Mouse (Mus musculus) MEL (cell line): Measurements from ENCODE around the gene Meaf6. TPM values are rescaled to one million over a fixed set of nuclear protein-coding genes. Genes with fewer than 3 reads are reported as not detected.

ENCODE experiments used
- DNase-seq: peaks from one replicate; pipeline ENCODE4 v3.0.0; 2011; ENCODE audit warnings: low read depth, low spot score
- H3K27ac ChIP-seq: 2 replicates; pipeline ENCODE4 v1.5.1; 2012; ENCODE audit warnings: low read depth, mild to moderate bottlenecking, control low read depth, low read length, moderate library complexity; ENCODE audit not compliant: control insufficient read depth
- H3K27me3 ChIP-seq, 2 experiments: fragments of 150-350 bp in 1 of 2; sonication (generic) in 1 of 2; 2 replicates each; pipeline ENCODE4 v1.6.1; 2012; ENCODE audit warnings: low read length in 2 of 2, mild to moderate bottlenecking in 2 of 2, improper control_type of control experiment in 1 of 2, moderate library complexity in 1 of 2; ENCODE audit not compliant: insufficient read depth in 2 of 2, control insufficient read depth in 1 of 2
- H3K36me3 ChIP-seq, 2 experiments: 2 replicates each; pipeline ENCODE4 v1.6.1; 2012 to 2014; ENCODE audit warnings: low read length in 2 of 2, improper control_type of control experiment in 1 of 2, inconsistent platforms in 1 of 2, mild to moderate bottlenecking in 1 of 2; ENCODE audit not compliant: insufficient read depth in 2 of 2, control insufficient read depth in 1 of 2
- H3K4me1 ChIP-seq, 2 experiments: fragments of 150-350 bp in 1 of 2; sonication (generic) in 1 of 2; 2 replicates each; pipeline ENCODE4 v1.6.1; 2012; ENCODE audit warnings: low read length in 2 of 2, improper control_type of control experiment in 1 of 2, mild to moderate bottlenecking in 1 of 2; ENCODE audit not compliant: insufficient read depth in 2 of 2, control insufficient read depth in 1 of 2
- H3K4me3 ChIP-seq, 2 experiments: fragments of 150-350 bp in 1 of 2; sonication (generic) in 1 of 2; 2 replicates each; pipeline ENCODE4 v1.5.1; 2012; ENCODE audit warnings: low read depth in 2 of 2, low read length in 2 of 2, mild to moderate bottlenecking in 2 of 2, moderate library complexity in 2 of 2, control low read depth in 1 of 2, improper control_type of control experiment in 1 of 2; ENCODE audit not compliant: control insufficient read depth in 1 of 2, insufficient read depth in 1 of 2
- H3K79me2 ChIP-seq: 2 replicates; pipeline ENCODE4 v1.6.1; 2012; ENCODE audit warnings: mild to moderate bottlenecking, low read length, moderate library complexity; ENCODE audit not compliant: control insufficient read depth, poor library complexity, insufficient read depth
- H3K9ac ChIP-seq: 2 replicates; pipeline ENCODE4 v1.6.1; 2012; ENCODE audit warnings: low read depth, mild to moderate bottlenecking, control low read depth, low read length, moderate library complexity; ENCODE audit not compliant: control insufficient read depth, poor library complexity, severe bottlenecking
- H3K9me3 ChIP-seq: fragments of 150-350 bp; sonication (generic); replicated peaks from 2 replicates; pipeline ENCODE4 v1.6.1; 2012; ENCODE audit warnings: mild to moderate bottlenecking, low read length, improper control_type of control experiment, moderate library complexity; ENCODE audit not compliant: insufficient read depth
- BHLHE40 ChIP-seq: IDR thresholded peaks from 2 replicates; pipeline ENCODE4 v1.6.1; 2012; ENCODE audit warnings: low read depth, mild to moderate bottlenecking, inconsistent platforms, low read length, improper control_type of control experiment, borderline replicate concordance
- CTCF ChIP-seq, 3 experiments: IDR thresholded peaks in 2 of 3; conservative IDR thresholded peaks in 1 of 3; 2 replicates each; pipeline ENCODE4 v1.5.1; 2011 to 2012; ENCODE audit warnings: low read length in 3 of 3, low read depth in 2 of 3, mild to moderate bottlenecking in 2 of 3, improper control_type of control experiment in 1 of 3, inconsistent platforms in 1 of 3, mixed read lengths in 1 of 3, moderate library complexity in 1 of 3; ENCODE audit not compliant: control insufficient read depth in 1 of 3, insufficient read depth in 1 of 3, poor library complexity in 1 of 3, severe bottlenecking in 1 of 3
- E2F4 ChIP-seq: IDR thresholded peaks from 2 replicates; pipeline ENCODE4 v1.6.1; 2011; ENCODE audit warnings: low read depth, low read length, improper control_type of control experiment, borderline replicate concordance
- GATA1 ChIP-seq: IDR thresholded peaks from 2 replicates; pipeline ENCODE4 v1.6.1; 2011; ENCODE audit warnings: low read depth, low read length, improper control_type of control experiment
- HCFC1 ChIP-seq: IDR thresholded peaks from 2 replicates; pipeline ENCODE4 v1.6.1; 2012; ENCODE audit warnings: low read depth, mild to moderate bottlenecking, inconsistent platforms, low read length, improper control_type of control experiment, moderate library complexity
- MAX ChIP-seq: IDR thresholded peaks from 2 replicates; pipeline ENCODE4 v1.6.1; 2011; ENCODE audit warnings: low read length, improper control_type of control experiment
- MEF2A ChIP-seq: IDR thresholded peaks from 2 replicates; pipeline ENCODE4 v1.6.1; 2014; ENCODE audit warnings: low read depth, mild to moderate bottlenecking, inconsistent platforms, low read length, improper control_type of control experiment; ENCODE audit not compliant: poor library complexity, insufficient replicate concordance, severe bottlenecking; ENCODE audit errors: extremely low read depth
- MXI1 ChIP-seq: IDR thresholded peaks from 2 replicates; pipeline ENCODE4 v1.6.1; 2011; ENCODE audit warnings: mild to moderate bottlenecking, low read depth, low read length, improper control_type of control experiment
- MYB ChIP-seq: IDR thresholded peaks from 2 replicates; pipeline ENCODE4 v1.6.1; 2011; ENCODE audit warnings: mild to moderate bottlenecking, low read depth, low read length, improper control_type of control experiment
- MYC ChIP-seq: IDR thresholded peaks from 2 replicates; pipeline ENCODE4 v1.6.1; 2011; ENCODE audit warnings: low read depth, mild to moderate bottlenecking, low read length, improper control_type of control experiment, moderate library complexity
- NELFE ChIP-seq: IDR thresholded peaks from 2 replicates; pipeline ENCODE4 v1.6.1; 2011; ENCODE audit warnings: low read depth, low read length, improper control_type of control experiment
- POLR2A ChIP-seq, 2 experiments: IDR thresholded peaks; 2 replicates each; pipeline ENCODE4 v1.6.1; 2011 to 2012; ENCODE audit warnings: low read length in 2 of 2, mild to moderate bottlenecking in 2 of 2, control low read depth in 1 of 2, improper control_type of control experiment in 1 of 2, low read depth in 1 of 2, moderate library complexity in 1 of 2; ENCODE audit not compliant: control insufficient read depth in 1 of 2, insufficient read depth in 1 of 2, poor library complexity in 1 of 2
- POLR2AphosphoS2 ChIP-seq: IDR thresholded peaks from 2 replicates; pipeline ENCODE4 v1.6.1; 2011; ENCODE audit warnings: low read length, improper control_type of control experiment
- POLR2AphosphoS5 ChIP-seq: IDR thresholded peaks from 2 replicates; pipeline ENCODE4 v1.6.1; 2012; ENCODE audit warnings: low read depth, borderline replicate concordance, mild to moderate bottlenecking, inconsistent platforms, low read length, moderate library complexity, mixed read lengths
- RAD21 ChIP-seq: IDR thresholded peaks from 2 replicates; pipeline ENCODE4 v1.6.1; 2011; ENCODE audit warnings: mild to moderate bottlenecking, low read depth, low read length, improper control_type of control experiment
- SIN3A ChIP-seq: IDR thresholded peaks from 2 replicates; pipeline ENCODE4 v1.6.1; 2012; ENCODE audit warnings: low read length, improper control_type of control experiment, inconsistent platforms
- SMC3 ChIP-seq: IDR thresholded peaks from 2 replicates; pipeline ENCODE4 v1.6.1; 2011; ENCODE audit warnings: low read depth, low read length, improper control_type of control experiment
- TAL1 ChIP-seq: IDR thresholded peaks from 2 replicates; pipeline ENCODE4 v1.6.1; 2012; ENCODE audit warnings: mild to moderate bottlenecking, inconsistent platforms, low read length, moderate library complexity, mixed read lengths
- TBP ChIP-seq: IDR thresholded peaks from 2 replicates; pipeline ENCODE4 v1.8.0; 2011; ENCODE audit warnings: low read depth, low read length, improper control_type of control experiment
- USF1 ChIP-seq: IDR thresholded peaks from 2 replicates; pipeline ENCODE4 v1.6.1; 2014; ENCODE audit warnings: low read depth, mild to moderate bottlenecking, inconsistent platforms, low read length, improper control_type of control experiment, moderate library complexity
- ZC3H11A ChIP-seq: IDR thresholded peaks from 2 replicates; pipeline ENCODE4 v1.6.1; 2012; ENCODE audit warnings: low read depth, mild to moderate bottlenecking, inconsistent platforms, low read length, improper control_type of control experiment
- polyA plus RNA-seq, 2 experiments: library from polyadenylated mRNA; stranded (reverse) in 1 of 2; unstranded in 1 of 2; fragments of >175 nt in 1 of 2; fragments of >200 nt in 1 of 2; gene quantifications; 2 replicates each; pipeline versions ENCODE4 v1.2.1 to v1.2.4; 2012; ENCODE audit warnings: low replicate concordance in 2 of 2, low read depth in 1 of 2; ENCODE audit not compliant: insufficient read length in 2 of 2, insufficient read depth in 1 of 2, missing spikeins in 1 of 2
- total RNA-seq: library from RNA; depleted of rRNA; stranded (reverse); fragments of 300-350 nt; gene quantifications from 2 replicates; pipeline ENCODE4 v1.2.3, GENCODE M21; 2012

Meaf6 gene
- total and polyA plus RNA-seq, 3 experiments, result 34.9 to 46.7 TPM; not detected in 1

GRCm38 (mm10) chr4:125099458-125099857, 14.5 kb downstream of the Meaf6 start:
- H3K27me3 ChIP-seq, result no peaks in the 10 kb centered on the region
- H3K4me3 ChIP-seq, result no peak overlapping the region
- TF ChIP-seq ZC3H11A (peak; percentile 70), SIN3A (peak; percentile 46; the same call in 1 of the 2 replicates), POLR2AphosphoS2 (no peak), CTCF (IDR thresholded peaks at IDR 0.05 in 2 of 3, conservative IDR thresholded peaks at IDR 0.05 in 1 of 3; ENCODE audit: control insufficient read depth in 1 of 3, insufficient read depth in 1 of 3, low read depth in 2 of 3, low read length in 3 of 3, poor library complexity in 1 of 3, severe bottlenecking in 1 of 3) (peak; percentile 92 to 95 (median 94)), MAX (peak; percentile 31; the same call in 1 of the 2 replicates), USF1 (no peak), SMC3 (peak; percentile 76), RAD21 (peak; percentile 83), BHLHE40 (no peak), MYC (0 out of 2 replicates have a peak, but pooled peaks have one; percentile 22), MYB (no peak)
- no peak overlapping the region for H3K27ac ChIP-seq
- H3K9ac ChIP-seq, result no peak overlapping the region
- H3K79me2 ChIP-seq, result no peaks in the 10 kb centered on the region
- H3K9me3 ChIP-seq, result no peaks in the 10 kb centered on the region
- no peaks in the 10 kb centered on the region; a peak in 2 of 4 replicates for H3K36me3 ChIP-seq
- DNase-seq, result peak; percentile 86
- H3K4me1 ChIP-seq, result no peaks in the 10 kb centered on the region

- Histone ChIP-seq H3K79me2 (no peaks in the 10 kb centered on the region), H3K4me1 (no peaks in the 10 kb centered on the region), H3K9me3 (no peaks in the 10 kb centered on the region), H3K27ac (no peak overlapping the region), H3K36me3 (no peaks in the 10 kb centered on the region; a peak in 2 of 4 replicates), H3K4me3 (no peak overlapping the region), H3K9ac (no peak overlapping the region), H3K27me3 (no peaks in the 10 kb centered on the region)
- no peak for TF ChIP-seq HCFC1
- no peak for TF ChIP-seq RAD21
- TF ChIP-seq MYC, result no peak
- no peak for DNase-seq
Measured at GRCm38 (mm10) chr4:125101334-125101733, 16.4 kb downstream of the Meaf6 start.

GRCm38 (mm10) chr4:125105354-125105753, 20.4 kb downstream of the Meaf6 start:
- no peaks in the 10 kb centered on the region for H3K27me3 ChIP-seq
- H3K9ac ChIP-seq, result no peak overlapping the region
- H3K27ac ChIP-seq, result no peak overlapping the region
- H3K4me1 ChIP-seq, result no peaks in the 10 kb centered on the region
- H3K36me3 ChIP-seq, result no peaks in the 10 kb centered on the region; a peak in 2 of 4 replicates
- no peak overlapping the region for H3K4me3 ChIP-seq
- TF ChIP-seq NELFE (no peak), GATA1 (no peak), SMC3 (no peak), TBP (no peak), E2F4 (no peak), MEF2A (no peak), POLR2A (IDR thresholded peaks at IDR 0.05; ENCODE audit: control insufficient read depth in 1 of 2, insufficient read depth in 1 of 2, low read depth in 1 of 2, low read length in 2 of 2, poor library complexity in 1 of 2) (no peak), CTCF (IDR thresholded peaks at IDR 0.05 in 2 of 3, conservative IDR thresholded peaks at IDR 0.05 in 1 of 3; ENCODE audit: control insufficient read depth in 1 of 3, insufficient read depth in 1 of 3, low read depth in 2 of 3, low read length in 3 of 3, poor library complexity in 1 of 3, severe bottlenecking in 1 of 3) (no peak), TAL1 (no peak), POLR2AphosphoS5 (no peak), ZC3H11A (no peak), POLR2AphosphoS2 (no peak), MXI1 (no peak), USF1 (no peak), MYC (no peak)
- H3K9me3 ChIP-seq, result no peaks in the 10 kb centered on the region
- no peak for DNase-seq
- H3K79me2 ChIP-seq, result no peaks in the 10 kb centered on the region
